Mouse (Mus musculus) neural tube, embryonic 10.5 days (tissue): ENCODE results near the gene Nebl.

Source experiments
- DNase-seq: peaks from one replicate; pipeline ENCODE4 v3.0.0-alpha.2; 2017; ENCODE audit warnings: low spot score; ENCODE audit errors: extremely low spot score

The Nebl gene

DNA sequence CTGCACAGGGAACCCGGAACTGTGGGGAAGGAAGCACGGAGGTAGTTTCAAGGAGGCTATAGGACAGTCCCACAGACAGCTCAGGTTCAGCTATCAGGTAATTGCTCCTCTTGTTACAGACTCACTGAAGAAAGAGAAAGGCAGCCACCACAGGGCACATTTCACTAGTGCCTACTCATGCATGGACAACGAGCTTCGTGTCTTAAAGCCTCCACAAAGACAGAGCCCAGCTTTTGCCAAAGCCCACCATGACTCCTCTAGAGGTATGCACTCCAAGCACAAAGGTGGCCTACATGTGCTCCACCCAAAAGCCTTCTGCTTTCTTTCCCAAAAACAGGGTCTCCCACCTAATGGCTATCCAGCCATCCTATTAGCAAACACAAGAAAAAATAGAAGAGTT lies 90.4 kb downstream of the Nebl start:
- DNase-seq, result no peak

DNA sequence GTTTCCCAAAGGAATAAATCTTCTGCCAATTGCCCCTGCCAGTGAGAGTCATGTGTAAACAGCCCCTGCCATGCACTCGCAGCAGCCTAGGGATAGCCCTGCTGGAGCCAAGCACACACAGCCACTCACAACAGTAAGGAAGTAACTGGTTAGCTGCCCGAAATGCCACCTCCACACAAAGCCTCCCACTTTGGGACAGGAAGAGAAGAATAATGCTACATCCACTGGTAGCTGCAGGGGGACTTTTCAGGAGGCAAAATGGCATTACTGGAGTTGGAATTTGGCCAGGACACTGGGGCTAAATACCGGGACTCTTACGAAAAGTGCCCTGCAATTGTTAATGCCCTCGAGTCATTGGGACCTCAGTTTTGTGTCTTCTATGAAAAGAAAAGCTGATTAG lies 92.6 kb downstream of the Nebl start:
- DNase-seq, result no peak

DNA sequence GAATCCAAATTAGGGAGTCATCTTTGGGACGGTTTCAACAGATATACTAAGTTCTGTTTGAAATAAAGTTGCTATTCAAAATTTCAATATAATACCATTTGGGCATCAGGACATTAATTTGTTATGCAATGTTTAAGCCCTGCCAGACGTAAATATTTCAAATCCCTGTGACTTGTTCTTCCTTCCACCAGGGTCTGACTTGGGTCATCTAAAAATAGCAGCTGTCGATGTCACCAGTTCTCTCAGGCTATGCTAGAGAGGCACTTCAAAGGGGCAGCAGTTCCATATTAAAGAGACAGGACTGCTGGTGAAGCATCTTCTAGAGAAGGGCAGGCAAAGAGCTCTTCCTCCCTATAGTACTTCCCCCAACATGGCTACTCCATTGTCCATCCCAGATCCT lies 107.3 kb downstream of the Nebl start:
- no peak for DNase-seq

DNA sequence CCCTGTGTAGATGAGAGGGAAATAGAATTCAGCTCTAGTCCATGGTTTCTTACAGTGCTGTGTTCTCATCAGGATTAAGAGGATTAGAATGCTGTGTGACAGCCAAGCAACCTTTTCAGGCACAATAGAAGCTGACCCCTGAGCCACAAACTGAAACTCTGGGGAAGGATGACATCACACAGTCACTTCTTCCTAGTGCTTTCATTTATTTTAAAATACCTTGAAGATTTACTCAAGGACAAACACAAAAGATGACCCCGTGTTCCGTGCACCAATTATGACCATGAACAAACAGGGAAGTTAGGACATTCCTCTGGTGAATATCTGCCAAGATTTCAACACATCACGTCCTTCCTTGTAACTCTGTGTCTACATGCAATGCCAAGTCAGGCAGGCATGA lies 121.0 kb downstream of the Nebl start:
- no peak for DNase-seq

DNA sequence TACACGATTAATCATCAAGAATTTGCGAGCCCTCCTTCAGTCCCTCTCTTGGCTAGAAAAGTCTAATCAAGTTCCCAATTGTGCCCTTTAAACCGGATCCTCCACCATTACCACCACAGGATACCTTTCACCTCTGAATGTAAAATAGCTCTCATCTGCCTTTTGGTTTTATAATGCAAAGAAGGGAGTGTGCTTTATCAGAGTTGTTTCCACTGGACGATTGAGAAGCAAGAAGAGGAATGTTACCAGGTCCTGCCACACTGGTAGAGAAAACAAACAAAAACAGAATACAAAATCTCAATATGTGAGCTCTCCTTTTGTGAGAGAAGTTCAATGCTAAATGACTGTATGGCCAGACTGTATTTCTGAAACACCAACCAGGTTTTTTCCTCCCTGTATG lies 127.7 kb downstream of the Nebl start:
- no peak for DNase-seq

DNA sequence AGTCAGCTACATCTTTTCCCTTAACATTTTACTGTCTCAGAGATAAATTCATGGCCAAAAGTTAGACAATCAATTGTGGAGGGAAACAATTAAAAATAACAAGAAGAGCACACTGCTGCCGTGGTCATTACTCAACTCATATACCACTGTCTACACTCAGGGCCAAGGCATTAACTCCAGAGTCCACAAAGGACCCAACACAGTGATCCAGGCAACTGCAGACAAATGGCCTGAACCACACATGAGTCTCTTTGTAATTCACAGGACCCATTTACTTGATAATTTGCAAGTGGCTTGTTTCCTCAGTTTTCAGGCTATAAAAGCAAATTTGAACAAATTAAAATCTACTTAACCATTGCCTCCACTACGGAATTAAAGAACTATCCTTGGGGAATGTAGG lies 130.6 kb downstream of the Nebl start:
- DNase-seq, result no peak

DNA sequence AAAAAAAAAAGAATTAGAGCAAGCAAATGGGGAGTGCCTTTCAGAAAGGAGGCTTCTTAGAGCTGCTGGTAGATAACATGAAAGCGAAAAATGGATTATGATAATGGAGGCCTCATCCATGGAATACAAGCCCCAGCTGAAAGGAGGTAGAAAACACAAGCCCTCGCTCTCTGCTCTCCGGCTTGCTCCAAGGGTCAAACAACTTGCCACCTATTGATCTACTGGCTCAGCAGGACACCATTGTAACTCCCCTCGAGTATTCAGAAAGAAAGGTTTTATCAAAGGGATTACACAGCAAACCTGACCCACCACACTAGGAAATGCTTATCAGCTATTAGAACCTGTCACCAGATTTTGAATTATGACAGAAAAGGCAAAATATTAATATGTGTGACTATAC lies 131.4 kb downstream of the Nebl start:
- no peak for DNase-seq

DNA sequence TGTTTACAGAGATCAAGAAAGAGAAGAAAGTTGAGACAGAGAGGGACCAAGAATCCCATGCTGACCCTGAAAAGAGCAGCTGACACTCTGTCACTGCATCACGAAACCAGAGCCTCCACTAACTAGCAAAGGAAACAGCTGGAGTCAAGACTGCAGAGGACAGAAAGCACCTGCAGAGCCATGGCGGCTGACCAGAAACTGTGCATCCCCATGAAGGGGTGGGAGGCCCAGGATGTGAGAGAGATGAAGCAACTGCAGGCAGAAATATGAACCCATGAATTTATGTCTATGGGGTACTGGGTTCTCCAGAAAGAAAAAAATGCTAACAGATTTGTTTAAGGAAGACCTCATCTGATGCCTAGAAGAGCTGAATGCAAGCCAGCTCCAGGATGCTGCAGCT lies 133.3 kb downstream of the Nebl start:
- no peak for DNase-seq

DNA sequence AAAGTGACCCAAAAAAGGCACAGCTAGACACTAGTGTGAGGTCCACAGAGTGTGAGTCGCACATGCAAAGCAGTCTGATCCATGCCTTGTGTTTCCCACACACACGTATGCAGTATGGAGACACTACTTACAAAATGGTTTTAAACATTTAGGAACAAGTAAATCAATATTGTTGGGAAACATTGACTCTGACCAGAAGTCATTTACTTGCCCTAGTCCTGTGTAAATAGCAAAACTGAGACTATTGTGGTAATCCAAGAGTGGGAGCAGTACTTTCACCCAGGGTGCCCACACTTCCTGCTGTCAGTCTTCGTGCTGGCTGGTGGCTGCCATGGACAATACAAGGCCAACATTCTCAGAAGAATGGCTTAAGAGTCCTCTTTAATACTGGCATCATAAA lies 141.6 kb downstream of the Nebl start:
- no peak for DNase-seq

DNA sequence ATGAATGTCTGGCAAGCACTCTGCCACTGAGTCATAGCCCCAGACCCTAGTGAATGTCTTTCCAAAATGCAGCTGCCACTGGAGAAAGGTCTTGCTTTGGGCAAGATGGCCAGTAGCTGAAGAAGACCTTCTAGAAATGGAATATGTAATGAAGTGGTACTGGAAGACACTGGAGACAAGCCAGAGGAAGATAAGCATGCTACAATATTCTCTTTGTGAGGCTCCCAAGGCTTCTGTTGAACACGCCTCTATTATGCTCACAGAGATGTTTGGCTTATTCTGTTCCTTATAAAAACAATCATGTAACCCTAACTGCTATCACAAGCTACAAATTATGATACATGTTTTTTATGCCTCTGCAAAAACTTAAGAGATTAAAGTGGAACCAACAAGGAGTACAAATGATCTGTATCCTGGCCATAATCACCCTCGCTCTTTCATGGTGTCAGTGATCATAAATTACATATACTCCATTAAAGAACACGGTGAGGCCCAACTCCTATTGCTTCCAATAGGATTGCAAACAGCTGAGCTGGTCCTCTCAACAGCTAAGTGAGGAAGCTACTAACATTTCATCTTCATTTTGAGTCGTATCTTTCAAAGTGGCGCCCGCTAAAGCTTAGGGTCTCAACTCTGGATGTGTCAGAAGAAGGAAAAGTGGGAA lies 145.8 kb downstream of the Nebl start:
- no peak for DNase-seq

DNA sequence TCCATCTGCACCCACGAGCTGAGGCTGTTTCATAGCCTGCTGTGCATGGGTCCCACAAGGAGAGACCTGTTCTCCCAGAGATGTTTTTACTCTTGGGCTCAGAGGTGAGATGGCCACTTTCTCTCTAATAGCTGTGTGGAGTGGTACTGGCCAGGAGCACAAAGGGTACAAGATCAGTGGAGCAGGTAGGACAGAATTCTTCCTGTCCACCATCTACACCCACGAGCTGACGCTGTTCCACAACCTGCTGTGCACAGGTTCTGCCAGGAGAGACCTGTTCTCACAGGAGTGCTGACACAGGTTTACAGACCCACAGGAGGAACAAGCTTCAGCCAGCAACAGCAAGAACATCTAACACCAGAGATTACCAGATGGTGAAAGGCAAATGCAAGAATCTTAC lies 155.6 kb downstream of the Nebl start:
- DNase-seq, result no peak

DNA sequence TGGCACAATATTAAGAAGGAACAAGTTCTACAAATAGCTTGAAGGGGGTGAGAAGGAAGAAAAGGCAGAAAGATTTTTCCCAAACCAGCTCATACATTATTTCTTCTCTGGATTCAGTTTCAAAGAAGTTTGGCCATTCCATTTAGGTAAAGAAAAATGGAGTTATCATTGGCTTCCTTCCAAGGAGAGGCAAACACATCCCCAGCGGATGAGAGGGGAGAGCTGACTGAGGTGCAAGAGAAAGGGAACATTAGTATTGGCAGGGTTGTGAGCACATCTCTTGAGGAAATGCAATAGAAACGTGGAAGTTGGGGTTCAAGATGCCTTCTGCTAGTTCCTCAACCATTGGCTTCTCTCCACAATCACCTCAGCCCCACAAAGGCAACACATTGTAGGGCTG lies 159.5 kb downstream of the Nebl start:
- DNase-seq, result no peak

DNA sequence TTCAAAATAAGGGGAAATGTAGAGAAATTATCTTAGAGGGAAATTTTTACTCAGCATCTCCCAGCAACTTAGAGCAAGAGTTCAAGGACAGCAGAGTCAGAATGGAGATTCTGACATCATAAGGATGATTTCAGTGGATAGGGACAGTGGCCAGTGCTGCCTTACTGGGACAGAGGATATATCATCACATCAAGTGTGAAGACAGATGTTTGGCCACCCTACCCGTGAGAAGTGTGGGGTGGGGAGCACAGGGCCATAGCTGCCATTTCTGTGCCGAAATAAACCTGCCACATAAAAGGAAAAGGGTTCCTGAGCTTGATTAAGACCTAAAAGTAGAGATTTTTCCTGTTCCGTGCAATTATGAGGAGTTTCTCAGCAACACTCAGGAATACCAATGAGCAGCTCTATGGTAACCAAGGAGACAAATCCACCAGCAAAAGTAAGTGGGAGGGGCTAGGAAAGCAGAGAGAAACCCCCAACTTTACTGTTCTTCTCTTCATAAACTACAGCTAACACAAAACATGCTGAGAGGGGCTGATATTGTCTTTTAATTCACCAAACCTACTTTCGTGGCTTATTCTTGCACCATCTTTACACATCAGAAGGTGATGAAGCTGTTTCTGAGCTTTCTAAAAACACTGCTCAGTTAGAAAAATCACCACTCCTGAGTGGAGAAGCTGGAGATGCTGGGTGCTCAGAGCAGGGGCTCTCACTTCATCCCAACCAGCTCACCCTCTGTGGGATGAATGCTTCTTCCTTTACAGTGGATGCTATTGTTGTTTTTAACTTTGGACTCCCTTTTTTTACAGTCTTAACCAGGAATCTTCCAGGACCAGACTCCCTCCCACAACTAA lies 172.1 kb downstream of the Nebl start:
- no peak for DNase-seq

DNA sequence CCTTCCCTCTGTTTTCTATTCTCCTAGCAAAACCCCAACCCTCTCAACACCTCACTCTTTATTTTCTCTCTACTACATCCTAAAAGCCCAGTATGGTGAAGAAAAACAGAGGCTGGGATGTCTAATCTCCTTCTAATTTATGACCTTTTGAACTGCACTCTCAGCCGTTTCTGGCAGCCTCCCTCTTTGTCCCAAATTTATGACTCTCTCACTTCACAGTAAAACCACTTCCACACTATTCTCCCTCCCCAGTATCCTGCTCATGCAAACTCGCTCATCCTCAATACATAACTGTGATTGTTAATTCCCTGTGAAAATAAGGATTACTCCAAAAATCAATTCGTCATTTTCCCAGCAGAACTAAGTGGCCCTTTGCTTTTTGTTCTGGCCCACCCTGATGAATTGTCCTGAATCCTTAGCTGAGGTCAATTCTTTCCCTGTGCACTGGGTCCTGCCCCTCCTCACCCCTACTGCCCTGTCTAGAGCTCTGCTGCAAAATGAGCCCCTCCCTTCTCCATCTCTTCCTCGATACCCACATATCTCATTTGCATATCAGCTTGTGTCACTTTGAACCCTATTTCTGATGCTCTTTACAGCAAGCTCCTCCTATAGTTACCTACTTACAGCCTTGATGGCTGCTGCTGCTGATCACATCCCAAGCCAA lies 181.2 kb downstream of the Nebl start:
- DNase-seq, result peak; percentile 22

DNA sequence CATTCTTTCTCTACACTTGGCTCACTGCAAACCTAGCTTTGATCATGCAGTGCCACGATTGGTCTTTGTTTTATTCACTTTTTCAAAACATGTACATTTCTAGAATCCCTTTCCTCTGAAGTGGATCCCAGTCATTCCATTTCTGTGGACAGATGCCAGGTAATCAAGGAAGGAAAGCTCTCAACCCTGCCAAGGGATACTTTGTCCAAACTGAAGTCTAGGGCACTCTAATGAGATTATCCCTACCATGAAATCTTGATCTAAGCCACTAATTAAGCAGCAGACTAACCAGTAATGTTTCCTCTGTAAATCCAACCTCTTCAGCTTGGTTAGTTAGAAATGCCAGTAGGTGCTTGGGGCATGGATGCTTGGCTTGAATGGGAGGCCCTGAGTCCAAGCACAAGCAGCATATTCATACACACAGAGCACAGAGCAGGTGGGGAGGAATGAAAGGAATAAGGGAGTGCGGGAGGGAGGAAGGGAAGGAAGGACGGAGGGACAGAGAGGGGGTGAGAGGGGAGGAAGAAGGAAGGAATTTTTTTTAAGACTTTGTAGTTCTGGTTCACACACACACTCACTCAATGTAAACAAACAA lies 184.8 kb downstream of the Nebl start:
- DNase-seq, result no peak

DNA sequence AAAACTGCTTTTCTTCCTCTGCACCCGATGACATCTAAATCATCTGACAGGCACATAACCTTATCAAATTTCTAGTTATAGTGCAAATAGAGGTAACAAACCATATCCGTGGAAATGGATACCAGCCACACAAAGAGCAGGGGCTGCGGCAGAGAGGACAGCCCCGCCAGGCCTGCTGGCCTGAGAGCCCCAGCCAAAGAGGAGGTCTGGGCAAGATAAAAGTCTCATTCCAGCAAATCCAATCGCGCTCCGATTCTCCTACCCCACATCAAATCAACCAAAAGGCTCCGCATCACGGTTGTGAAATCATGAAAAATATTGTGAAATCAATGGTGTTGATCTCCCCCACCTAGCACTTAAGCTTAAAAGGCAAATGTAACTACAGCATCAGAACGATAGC lies 191.5 kb downstream of the Nebl start:
- no peak for DNase-seq

DNA sequence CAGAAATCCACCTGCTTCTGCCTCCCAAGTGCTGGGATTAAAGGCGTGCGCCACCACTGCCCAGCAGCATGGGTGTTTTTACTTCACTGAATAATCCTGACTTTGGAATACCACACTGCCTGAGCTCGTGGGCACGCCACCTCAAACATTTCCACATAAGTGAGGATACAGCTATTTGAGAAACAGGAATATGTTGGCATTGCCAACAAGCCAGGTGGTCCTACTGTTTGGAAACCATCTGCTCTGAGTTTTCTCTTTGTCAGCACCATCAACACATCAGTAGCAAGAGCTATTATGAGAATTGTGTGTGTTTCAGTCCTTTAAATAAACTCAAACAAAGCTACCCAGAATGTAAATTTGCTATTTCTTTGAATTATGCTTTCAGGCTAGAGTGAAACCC lies 192.8 kb downstream of the Nebl start:
- DNase-seq, result no peak

DNA sequence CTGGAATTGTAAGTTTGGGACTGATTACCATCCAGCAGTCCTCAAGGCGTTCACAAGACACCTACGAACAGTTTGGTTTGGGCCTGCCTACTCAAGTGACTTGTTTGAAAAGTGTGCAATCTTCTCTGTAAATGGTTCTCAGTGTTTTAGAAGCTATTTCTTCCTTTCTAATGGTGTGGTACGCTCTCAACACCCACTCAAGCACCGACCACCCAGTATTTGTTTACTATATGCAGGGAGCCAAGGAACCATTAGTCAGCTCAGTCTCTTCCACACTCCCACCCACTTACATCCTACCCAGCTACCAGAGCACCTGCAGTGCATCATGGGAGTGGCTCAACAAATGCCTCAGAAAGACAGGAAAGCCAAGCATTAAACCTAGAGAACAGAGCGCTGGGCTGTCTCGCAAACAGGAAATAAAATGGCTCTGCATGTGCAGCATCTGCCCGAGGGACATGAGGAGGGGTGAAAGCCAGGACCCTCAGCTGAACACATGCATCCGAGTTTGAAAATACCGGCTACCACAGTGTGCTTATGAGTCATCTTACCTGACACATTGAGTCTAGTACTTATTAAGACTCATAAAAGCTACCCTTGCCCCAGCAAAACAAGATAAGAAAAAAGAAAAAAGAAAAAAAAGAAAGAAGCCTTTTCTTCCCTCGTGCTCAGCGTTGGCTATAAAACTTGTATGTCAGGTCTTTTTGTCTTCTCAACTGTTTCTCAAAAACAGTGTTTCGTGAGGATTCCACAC lies 199.7 kb downstream of the Nebl start:
- no peak for DNase-seq

DNA sequence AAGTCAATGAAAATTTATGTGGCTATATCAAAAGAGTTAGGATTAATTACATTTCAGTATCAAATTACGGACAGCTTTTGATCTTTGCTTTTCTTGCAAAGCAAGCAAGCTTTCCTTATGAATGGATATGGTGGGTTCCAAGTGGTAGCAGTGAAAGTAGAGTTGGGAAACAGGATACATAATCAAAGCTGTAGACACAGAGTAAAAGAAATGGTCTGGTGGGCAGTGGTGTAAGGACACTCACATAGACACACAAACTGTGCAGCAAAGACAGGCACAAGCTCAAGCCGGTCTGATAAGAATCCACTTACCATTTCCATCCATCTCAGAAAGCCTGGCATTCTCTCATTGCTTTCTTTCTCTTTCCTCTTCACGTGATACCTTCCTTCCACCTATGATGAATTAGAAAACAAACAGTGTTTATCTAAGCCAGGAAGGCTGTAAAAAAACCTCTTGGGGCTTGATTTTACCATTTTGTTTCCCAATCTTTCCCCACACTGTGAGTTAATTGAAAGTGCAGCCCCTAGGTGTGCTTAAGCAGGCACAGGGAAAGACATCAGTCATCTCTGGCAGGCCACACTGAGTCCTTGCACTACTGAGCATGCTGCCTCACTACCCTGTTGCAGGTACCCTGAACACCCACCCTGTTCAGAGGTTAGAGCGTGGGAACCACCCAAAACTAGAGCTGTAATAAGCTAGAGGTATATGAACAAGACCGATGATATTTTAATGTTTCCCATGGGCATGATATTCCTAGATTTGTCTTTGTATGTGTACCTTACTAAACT lies 205.3 kb downstream of the Nebl start:
- DNase-seq, result no peak

DNA sequence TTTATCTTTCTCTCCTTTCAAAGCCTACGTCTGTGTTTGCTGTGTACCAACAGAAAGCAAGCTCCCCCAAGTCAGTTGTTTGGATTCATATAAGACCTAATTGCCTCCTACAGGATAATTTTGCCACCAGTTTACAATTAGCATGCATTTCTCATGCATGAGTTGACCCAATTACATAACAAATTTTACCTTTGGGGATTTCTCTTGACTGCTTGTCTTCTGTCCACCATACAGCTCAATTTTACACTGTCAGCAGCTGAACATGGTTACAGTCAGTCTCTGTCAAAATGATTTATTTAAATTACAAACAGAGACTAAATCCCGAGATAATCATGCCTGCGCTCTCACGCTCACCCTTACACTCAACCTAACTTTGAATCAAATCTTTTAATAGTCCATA lies 206.1 kb downstream of the Nebl start:
- DNase-seq, result no peak
